Mouse (Mus musculus) kidney, postnatal 4 days (tissue): ENCODE results near the gene Olfr545.
"Not testable (repeated sequence)": the region's sequence is repeated elsewhere in the genome, so short reads cannot be mapped to it uniquely, and the experiment has no call there.

Experiments used
- DNase-seq, 2 experiments: peaks; one replicate each; pipeline ENCODE4 v3.0.0; 2021; ENCODE audit warnings: mixed read lengths in 2 of 2

Olfr545 gene

GRCm38 (mm10) chr7:102499473-102499872 is at the start of gene Olfr545:
Gene Olfr545, minus strand, starts transcription at chr7:102499573.
- no peak for DNase-seq

GRCm38 (mm10) chr7:102541251-102541650 is 41.9 kb upstream of the Olfr545 start:
- no peak for DNase-seq

GRCm38 (mm10) chr7:102540596-102540995 is 41.2 kb upstream of the Olfr545 start, which contains the start of gene Olfr548-ps1:
Gene Olfr548-ps1, plus strand, starts transcription at chr7:102540896.
- DNase-seq: no peak

GRCm38 (mm10) chr7:102534449-102534848 is 35.1 kb upstream of the Olfr545 start, which contains the start of gene Olfr547:
Gene Olfr547, plus strand, starts transcription at chr7:102534749.
- no peak for DNase-seq

GRCm38 (mm10) chr7:102529052-102529451 is 29.7 kb upstream of the Olfr545 start:
- no peak for DNase-seq

- DNase-seq: no peak
Measured at GRCm38 (mm10) chr7:102517051-102517335, 17.6 kb upstream of the Olfr545 start.

- DNase-seq: peak; percentile 11 to 19
Measured at GRCm38 (mm10) chr7:102516261-102517050, 17.1 kb upstream of the Olfr545 start.

DNA sequence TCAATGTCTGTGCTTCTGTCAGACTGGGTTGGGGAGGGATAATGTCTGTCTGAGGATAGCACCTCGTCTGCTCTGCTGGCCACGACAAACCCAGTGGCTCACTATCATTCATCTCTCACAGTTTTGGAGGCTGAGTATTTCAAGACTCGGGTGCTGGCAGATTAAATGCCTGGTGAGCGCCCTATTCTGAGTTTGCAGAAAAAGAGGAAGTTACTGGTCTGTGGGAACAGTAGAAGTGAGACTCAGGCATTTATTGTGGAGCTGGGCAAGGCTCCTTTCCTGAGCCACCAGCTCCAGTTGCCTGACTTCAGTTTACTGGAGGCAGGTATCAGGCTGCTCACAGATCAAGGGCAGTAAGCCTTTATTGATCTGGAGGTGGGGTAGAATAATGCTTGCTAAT is 14.8 kb upstream of the Olfr545 start:
- DNase-seq: no peak

- DNase-seq: peak; percentile 93
Measured at GRCm38 (mm10) chr7:102512814-102513435, 13.6 kb upstream of the Olfr545 start.

DNA sequence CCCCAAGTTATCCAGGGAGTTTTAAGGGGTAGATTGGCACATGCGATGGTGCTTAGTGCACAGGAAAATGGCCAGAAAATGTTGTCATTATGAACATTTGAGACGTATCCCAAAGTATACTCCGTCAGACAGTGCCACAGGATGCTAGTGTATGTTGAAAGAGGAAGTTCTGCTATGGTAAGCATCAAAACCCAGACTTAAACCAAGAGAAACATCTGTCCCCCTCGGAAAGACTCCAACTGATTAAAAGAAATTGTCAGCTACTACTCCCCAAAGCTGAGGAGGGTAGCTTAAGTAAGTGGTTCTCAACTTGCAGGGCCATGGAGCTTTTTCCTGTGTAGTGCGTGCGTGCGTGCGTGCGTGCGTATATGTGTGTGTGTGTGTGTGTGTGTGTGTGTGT is 12.6 kb upstream of the Olfr545 start:
- no peak for DNase-seq

DNA sequence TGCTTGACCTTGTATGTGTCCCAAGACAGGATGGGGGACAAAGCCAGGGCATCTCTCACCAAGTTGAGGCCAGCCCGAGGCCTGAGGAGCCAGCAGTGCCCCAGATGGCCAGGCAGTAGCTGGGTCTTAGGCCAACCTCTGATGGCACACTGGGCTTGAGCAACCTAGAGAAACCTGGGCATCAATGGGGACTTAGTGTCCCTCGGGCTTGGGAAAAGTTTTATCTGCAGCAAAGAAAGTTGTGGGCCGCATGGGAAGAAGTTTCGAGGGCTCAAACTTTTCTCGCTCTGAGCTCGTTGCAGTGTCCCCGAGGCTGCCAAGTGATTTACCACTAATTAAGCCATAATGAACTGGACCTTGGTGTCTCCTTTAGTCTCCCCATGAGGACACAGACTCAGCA is 10.4 kb upstream of the Olfr545 start:
- DNase-seq: no peak

DNA sequence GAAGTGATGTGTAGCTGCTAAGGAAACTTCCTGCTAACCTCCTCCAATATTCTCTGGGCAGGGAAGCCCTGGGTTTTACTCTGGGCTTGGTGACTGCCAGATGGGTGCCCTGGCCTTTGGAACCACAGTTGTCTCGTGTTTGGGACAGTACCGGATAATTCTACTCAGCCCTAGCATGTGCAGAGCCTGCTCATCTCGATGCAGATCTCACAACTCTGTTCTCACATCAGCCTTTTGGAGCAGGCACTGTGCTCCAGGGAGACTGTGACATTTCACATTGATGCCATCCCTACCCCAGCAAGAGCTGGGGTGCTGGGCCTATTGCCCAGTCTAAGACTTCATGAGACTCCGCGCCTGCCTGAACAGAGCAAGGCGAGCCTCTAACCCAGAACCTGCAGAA is 9.3 kb upstream of the Olfr545 start:
- no peak for DNase-seq

GRCm38 (mm10) chr7:102508066-102508465 is 8.7 kb upstream of the Olfr545 start:
- DNase-seq: no peak

DNA sequence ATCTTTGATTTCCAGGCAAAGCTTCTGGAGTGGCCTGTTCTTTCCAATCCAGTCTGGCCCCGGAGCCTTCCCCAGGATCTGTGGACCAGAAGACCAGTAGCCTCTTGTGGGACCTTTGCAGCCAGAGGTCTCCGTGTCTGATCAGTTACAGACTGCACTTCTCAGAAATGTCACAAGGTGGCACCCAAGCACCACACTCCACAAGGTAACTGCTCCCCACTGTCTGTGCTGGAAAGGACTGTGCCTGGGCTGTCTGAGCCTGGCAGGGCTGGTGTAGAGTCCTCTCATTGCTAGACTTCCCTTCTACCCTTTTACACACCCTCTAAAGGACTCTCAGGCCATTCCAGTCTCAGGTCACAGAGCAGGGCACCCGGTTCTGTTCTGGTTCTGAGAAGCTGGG is 7.5 kb upstream of the Olfr545 start:
- peak; percentile 78 to 82 for DNase-seq

DNA sequence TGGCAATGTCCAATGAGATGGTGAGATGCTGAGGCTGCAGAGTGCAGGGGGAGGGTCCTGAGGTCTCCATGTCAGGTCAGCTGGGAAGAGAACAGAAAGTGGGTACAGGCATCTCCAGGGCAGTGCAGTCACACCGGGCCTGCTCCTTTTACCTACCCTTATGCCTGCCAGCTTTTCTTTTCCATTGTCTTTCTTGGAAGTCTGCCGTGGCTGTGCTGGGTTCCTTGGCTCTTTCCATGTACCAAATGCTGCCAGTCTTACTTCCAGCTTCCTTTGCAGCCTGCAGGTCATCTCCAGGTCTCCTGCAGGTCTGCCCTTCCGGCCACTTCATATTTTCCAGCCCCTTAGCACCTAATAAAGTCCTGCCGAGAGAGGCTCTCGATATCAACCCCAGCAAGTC is 2.6 kb upstream of the Olfr545 start:
- DNase-seq: no peak

DNA sequence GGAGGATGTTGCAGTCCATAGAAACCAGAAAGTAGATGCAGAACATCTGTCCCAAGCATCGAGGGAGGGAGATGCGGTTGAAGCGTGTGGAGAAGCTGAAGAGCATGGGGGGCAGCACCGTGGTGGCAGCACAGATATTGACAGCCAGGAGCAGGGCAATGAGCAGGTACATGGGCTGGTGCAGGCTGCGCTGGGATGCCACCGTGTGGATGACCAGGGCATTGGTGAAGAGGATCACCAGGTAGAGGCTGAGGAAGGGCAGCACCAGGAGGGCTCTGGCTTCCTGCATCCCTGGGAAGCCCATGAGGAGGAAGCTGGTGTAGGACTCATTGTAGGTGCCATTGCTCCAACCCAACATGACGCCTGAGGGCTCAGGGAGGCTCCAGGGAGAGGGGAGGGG is 5.0 kb downstream of the Olfr545 start:
- DNase-seq: not testable (repeated sequence)

DNA sequence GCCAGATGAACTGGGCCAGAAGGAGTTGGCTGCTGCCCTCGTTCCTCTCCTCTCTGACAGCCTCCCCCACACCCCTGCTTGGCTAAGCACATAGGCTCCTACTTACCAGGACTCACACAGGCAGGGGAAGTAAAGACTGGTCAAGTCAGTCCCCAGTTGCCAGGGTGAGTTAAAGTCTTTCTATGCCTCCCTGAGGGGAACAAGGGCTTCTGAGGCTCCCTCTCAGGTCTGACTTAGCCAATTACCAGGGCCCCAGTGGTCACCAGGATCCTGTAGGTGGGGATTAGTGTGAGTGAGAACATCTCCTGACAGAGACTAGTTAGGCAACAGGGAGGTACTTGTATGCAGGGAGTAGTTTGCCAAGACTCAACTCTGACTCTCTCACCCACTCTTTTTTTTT is 11.2 kb downstream of the Olfr545 start, which contains the start of gene Olfr544:
TSS of gene Olfr544 (minus strand) at position 153 of the 400 bp plus-strand sequence.
- DNase-seq: no peak

DNA sequence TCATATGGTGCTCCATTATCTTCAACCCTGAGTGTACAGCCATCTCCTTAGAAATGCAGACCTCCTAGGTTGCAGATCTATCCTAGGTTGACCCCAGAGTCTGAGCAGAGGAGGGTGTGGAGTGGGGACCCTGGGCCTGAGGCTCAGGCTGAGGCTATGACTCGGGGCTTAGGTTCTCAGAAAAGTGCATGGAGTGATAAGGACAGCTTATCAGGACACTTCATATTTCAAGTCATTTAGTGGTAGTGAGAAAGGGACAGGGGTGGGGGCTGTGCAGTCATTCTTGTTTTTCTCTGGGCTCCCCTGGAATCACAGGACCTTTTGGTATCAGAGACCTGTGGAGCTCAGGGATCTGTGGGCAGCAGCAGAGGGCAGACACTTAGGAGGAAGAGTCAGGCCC is 13.3 kb downstream of the Olfr545 start:
- no peak for DNase-seq

- not testable (repeated sequence) for DNase-seq
Measured at GRCm38 (mm10) chr7:102484766-102485165, 14.6 kb downstream of the Olfr545 start.

- no peak for DNase-seq
Measured at GRCm38 (mm10) chr7:102483665-102484064, 15.7 kb downstream of the Olfr545 start.

GRCm38 (mm10) chr7:102481579-102481978 is 17.8 kb downstream of the Olfr545 start, which contains the start of gene Olfr543:
Gene Olfr543, minus strand, starts transcription at chr7:102481679.
- DNase-seq: no peak

DNA sequence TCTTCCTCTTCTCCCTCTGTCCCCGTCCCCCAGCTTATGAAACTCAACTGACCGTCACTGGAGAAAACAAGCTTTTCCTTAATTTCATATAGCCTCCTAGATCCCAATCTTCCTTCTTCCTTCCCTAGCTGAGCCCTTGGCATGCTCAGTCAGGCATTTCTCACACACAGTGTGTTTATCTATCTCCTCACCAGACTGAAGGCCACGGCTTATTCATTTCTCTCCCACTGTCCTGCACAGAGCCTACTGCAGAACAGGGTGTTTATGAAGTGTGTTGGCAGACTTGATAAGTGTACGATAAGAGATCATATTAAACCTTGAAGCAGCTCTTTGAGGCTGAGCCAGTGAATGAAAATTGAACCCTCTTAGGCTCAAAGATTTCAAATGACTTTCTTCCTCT is 18.6 kb downstream of the Olfr545 start:
- DNase-seq: no peak

DNA sequence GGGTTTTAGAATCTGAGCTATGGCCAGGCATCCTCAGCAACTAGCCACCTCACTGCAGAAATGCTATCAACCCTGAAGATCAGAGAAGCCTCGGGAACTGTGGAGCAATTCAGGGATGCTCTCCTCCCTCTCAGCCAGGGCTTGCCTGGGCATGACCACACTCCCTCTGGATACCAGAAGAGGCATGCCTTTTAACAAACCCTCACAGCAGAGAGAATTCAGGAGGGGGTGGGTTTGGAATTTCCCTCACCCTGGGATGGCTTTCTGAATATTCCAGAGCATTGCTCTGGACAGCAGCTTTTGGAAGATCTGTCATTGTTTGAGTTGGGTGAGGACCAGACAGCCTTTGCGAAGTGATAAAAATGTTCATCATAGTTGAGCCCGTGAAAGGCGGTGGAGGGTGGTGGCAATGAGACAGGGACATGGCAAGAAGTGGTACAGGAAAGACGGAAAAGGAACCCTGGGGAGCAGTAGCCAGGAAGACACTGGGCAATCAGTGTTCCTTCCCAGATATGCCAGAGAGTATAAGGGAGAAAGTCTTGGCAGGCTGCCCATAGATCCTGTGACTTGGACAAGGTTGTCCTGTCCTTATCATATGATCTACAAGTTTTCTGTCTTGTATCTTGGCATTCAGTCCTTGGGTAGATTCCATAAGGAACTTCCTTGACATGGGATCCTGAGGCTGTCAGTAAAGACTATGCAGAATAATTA is 19.9 kb downstream of the Olfr545 start:
- peak; percentile 59 to 73 for DNase-seq

- DNase-seq: no peak
Measured at GRCm38 (mm10) chr7:102478926-102479325, 20.4 kb downstream of the Olfr545 start.
